Mouse (Mus musculus) neutrophil, adult 5-6 weeks (primary cell): ENCODE data around the gene Pus1. TPM values are rescaled to one million over a fixed set of nuclear protein-coding genes. Genes with fewer than 3 reads are reported as not detected.
"Not testable (repeated sequence)": the region's sequence is repeated elsewhere in the genome, so short reads cannot be mapped to it uniquely, and the experiment has no call there.

Source experiments
- ATAC-seq: fragments of 151-379, 151-347 bp; 2 replicates; pipeline ENCODE4 v1.8.0; 2017; ENCODE audit warnings: mild to moderate bottlenecking, moderate TSS enrichment; ENCODE audit not compliant: insufficient number of reproducible peaks, poor library complexity, low FRiP score, severe bottlenecking; ENCODE audit errors: extremely low read depth
- total RNA-seq: library from RNA; stranded (forward); fragments of 200-1000 nt; gene quantifications from 2 replicates; pipeline ENCODE4 v1.2.3, GENCODE M21; 2017

The Pus1 gene
- total RNA-seq, 1 experiment from 2014 or later, result 20.5 TPM

GRCm38 (mm10) chr5:110786081-110786835 lies 5.8 kb upstream of the Pus1 start:
- no peak for ATAC-seq

- no peak for ATAC-seq
These were observed 2.7 kb upstream of the Pus1 start for GRCm38 (mm10) chr5:110783150-110783549.

DNA sequence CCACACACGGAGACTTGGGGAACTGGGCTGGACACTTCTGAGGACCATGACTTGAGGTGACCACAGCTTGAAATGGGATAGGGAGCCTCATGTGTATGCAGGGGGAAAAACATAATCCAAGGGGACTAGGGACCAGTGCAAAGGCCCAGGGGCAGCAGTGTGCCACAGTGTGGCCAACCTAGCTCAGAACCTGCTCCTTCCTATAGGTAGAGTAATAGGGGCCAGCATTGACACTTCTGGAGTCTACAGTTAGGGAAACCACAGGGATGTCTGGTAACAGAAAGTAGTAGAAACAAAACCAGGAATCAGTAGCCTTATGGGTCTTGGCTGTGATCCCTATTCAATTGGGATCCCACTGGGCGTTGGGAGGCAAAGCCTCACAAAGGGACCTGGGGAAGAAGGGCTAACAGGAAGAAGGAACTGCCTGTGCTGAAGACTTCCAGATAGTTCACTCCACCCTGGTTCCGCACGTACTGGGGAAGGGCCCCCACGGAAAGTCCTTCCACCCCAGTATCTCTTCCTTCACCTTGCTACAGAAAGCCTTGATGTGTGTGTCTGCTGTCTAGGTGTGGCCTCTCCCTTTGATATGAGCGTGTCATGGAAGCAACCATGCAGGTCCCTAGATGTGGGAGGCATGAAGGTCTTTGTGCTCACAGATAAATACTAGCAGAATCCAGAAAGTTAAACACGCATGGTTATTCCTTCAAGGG lies 1.2 kb upstream of the Pus1 start:
- no peak for ATAC-seq

GRCm38 (mm10) chr5:110780761-110781528 lies 486 bp upstream of the Pus1 start:
- ATAC-seq, result no peak

- no peak for ATAC-seq
These were observed 1.0 kb downstream of the Pus1 start for GRCm38 (mm10) chr5:110779276-110779997.

- no peak for ATAC-seq
These were observed 2.2 kb downstream of the Pus1 start for GRCm38 (mm10) chr5:110778263-110778662.

DNA sequence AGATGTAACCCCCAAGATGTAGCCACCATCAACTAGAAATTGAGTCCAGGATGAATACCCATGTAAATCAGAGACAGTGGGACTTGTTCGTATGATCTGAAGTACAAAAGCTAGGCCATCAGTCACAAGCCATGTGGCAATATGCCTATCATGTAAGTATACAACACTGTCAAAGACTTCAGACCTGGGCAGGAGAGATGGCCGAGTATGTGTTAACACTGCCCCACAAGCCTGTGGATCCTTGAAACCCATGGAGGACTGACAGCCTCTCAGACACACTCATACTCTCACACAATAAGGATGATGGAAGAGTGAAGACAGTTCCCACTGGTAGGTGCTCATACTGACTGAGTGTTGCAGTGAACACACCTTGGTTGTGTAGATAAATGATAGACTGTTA lies 4.3 kb downstream of the Pus1 start:
- ATAC-seq, result no peak

GRCm38 (mm10) chr5:110774511-110774910 lies 5.9 kb downstream of the Pus1 start:
- no peak for ATAC-seq

GRCm38 (mm10) chr5:110772945-110773344 lies 7.5 kb downstream of the Pus1 start:
- not testable (repeated sequence) for ATAC-seq

DNA sequence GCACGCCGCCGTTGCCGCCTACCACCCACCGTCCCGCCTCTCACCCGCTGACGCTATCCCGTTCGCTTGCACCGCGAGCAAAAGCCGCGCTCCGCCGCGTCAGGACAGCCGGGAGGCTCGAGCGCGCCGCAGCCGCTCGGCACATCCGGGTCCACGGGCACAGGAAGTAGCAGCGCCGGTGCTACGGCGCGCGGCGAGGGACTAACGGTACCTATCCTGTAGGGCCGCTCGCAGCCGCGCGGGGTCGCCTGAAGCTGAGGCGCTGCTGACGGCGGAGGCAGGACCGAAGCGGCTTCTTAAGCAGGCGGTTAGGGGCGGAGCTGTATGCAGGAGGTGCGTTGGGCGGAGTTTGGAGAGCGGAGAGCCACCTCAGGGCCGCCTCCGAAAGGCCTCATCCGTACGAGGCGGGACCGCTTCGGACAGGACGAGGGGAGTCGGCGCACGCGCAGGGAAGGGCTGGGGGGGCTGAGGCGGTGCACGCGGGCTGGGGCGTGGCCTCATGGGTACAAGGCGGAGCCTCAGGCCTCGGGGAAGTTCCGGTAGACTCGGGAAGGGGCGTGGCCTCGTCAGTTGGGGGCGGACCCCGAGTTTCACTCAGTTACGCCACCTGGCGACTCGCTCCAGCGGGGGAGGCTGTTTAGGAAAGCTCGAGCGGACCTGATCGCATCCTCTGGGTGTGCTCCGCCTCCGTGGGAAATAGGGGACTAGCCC lies 9.9 kb downstream of the Pus1 start, which contains the start of gene Ep400:
Gene Ep400 (minus strand): TSS at position 270 of the 711 bp plus-strand sequence.
- peak; percentile 90 for ATAC-seq

DNA sequence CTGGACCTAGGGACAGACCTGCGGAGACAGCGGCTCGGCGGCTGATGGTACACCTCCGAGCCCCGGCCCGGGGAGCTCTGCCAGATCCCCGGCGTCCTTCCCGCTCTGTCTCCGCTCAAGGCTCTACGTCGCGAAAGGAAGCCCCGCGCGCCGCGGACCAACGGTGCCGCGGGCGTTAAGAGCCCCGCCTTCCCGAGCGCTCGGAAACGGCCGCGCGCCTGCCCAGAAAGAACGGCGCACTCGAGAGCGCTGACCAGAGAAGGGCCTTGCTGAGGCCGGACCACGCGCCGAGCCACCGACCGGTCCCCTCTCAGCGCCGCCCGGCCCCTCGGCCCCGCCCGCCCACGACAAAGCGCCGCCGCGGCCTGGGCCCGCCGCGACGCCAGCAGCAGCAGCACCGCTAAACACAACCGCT lies 10.4 kb downstream of the Pus1 start:
- no peak for ATAC-seq

DNA sequence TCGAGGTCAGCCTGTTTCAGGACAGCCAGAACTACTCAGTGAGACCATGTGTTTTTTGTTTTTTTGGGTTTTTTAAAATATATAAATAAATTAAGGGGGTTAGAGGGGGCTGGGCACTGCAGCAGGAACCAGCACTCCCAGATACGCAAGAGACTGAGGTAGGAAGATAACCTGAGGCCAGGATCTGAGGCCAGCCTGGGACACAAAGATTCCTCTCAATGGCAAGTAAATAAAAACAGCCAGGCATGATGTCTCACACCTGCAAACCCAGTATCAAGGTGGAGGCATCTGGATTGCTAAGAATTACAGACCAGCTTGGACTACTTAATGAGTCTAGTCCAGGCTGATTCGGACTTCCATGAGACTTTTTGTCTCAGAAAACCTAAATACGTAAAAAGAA lies 11.2 kb downstream of the Pus1 start:
- no peak for ATAC-seq

- no peak for ATAC-seq
These were observed 16.6 kb downstream of the Pus1 start for GRCm38 (mm10) chr5:110763890-110764289.

DNA sequence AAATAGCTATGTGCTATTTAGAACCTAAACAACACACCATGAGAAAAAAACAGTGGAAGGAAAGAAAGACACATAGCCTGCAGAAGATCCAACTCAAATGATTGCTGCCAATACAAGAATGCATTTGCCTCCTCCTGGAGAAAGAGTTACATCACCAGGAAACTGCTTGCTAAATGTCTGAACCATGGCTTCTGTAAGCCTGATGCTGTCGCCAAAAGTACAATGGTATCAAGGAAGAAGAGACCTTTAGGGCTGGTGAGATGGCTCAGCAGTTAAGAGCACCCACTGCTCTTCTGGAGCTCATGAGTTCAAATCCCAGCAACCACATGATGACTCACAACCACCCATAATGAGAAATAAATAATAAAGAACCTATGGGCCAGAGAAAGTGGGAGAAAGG lies 35.4 kb downstream of the Pus1 start:
- no peak for ATAC-seq

DNA sequence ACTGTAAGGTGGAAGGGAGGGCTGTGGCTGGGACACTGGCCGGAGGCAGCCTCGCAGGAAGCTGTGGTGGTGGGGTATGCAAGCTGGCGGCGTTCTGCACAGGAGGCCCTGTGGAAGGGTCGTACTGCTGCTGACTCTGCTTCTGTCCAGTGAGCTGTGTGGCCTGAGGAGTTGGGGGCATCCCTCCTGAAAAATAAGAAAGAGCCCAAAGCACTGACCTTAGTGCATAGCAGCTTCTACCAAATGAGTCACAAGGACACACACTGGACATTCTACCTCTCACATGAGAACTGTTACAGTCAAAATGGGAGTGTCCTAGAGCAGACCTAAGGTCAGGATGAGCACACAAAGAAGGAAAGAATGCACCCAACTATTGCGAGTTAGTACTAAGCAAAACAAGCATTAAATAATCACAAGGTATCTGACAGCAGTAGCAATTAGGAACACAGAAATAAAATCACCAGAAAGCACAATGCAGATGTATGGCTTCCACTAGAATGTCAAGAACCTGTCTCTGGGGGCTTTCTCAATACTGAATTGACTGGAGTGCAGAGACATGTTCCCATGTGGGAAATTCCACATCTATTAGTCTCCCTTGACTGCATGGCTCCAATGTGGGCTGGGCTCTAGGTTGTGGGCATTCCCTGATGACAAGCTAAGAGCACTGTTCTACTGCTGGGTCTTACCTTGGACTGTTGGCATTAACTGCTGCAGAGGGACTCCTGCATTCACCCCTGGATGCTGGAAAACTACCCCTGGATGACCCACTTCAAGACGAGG lies 40.8 kb downstream of the Pus1 start:
- ATAC-seq, result no peak

- ATAC-seq, result no peak
These were observed 44.9 kb downstream of the Pus1 start for GRCm38 (mm10) chr5:110735606-110736005.

- ATAC-seq, result no peak
These were observed 47.1 kb downstream of the Pus1 start for GRCm38 (mm10) chr5:110733231-110733823.
